Mouse (Mus musculus): ENCODE results near the gene Alkbh8. TPM values are rescaled to one million over a fixed set of nuclear protein-coding genes. Genes with fewer than 3 reads are reported as not detected.
"Not testable (repeated sequence)": the region's sequence is repeated elsewhere in the genome, so short reads cannot be mapped to it uniquely, and the experiment has no call there.

Gene Alkbh8
- polyA plus RNA-seq, 1 experiment from 2014 or later, result 8.4 TPM

GRCm38 (mm10) chr9:3330737-3331384, 4.1 kb upstream of the Alkbh8 start:
- Histone ChIP-seq H3K36me3 (ENCODE audit: insufficient read depth, low read length) (no peaks in the 10 kb centered on the region), H3K27ac (ENCODE audit: low read length) (no peak overlapping the region), H3K9me3 (ENCODE audit: low read length) (no peaks in the 10 kb centered on the region), H3K4me1 (ENCODE audit: insufficient read depth, low read depth, low read length) (no peaks in the 10 kb centered on the region), H3K4me3 (ENCODE audit: low read depth, low read length) (no peak overlapping the region), H3K4me2 (replicated peaks; ENCODE audit: low read depth, low read length) (no peak overlapping the region), H3K9ac (replicated peaks; ENCODE audit: low read depth) (no peak overlapping the region), H3K27me3 (replicated peaks; ENCODE audit: insufficient read depth, low read length) (no peaks in the 10 kb centered on the region)
- 76% methylated on average over 3 of the region's 3 CpGs for WGBS
- DNase-seq (ENCODE audit: low spot score), result no peak
- TF ChIP-seq EP300 (IDR thresholded peaks at IDR 0.05), result no peak
- no peak for TF ChIP-seq CTCF (IDR thresholded peaks at IDR 0.05)
- ATAC-seq, result no peak

- Histone ChIP-seq H3K9me3 (ENCODE audit: low read length) (no peaks in the 10 kb centered on the region), H3K27me3 (replicated peaks; ENCODE audit: insufficient read depth, low read length) (no peaks in the 10 kb centered on the region), H3K4me2 (replicated peaks; ENCODE audit: low read depth, low read length) (no peak overlapping the region), H3K36me3 (ENCODE audit: insufficient read depth, low read length) (no peaks in the 10 kb centered on the region), H3K4me3 (ENCODE audit: low read depth, low read length) (no peak overlapping the region), H3K4me1 (ENCODE audit: insufficient read depth, low read depth, low read length) (no peaks in the 10 kb centered on the region), H3K27ac (ENCODE audit: low read length) (no peak overlapping the region), H3K9ac (replicated peaks; ENCODE audit: low read depth) (no peak overlapping the region)
- ATAC-seq (no peak), DNase-seq (ENCODE audit: low spot score) (no peak)
- 91% methylated on average over 3 of the region's 3 CpGs for WGBS
- TF ChIP-seq EP300 (IDR thresholded peaks at IDR 0.05), result no peak
- no peak for TF ChIP-seq CTCF (IDR thresholded peaks at IDR 0.05)
These were observed 1.7 kb downstream of the Alkbh8 start for GRCm38 (mm10) chr9:3336661-3337060.

- Histone ChIP-seq H3K4me2 (replicated peaks; ENCODE audit: low read depth, low read length) (no peak overlapping the region), H3K9ac (replicated peaks; ENCODE audit: low read depth) (no peak overlapping the region), H3K27ac (ENCODE audit: low read length) (no peak overlapping the region), H3K9me3 (ENCODE audit: low read length) (no peaks in the 10 kb centered on the region), H3K36me3 (ENCODE audit: insufficient read depth, low read length) (peaks cover 9% of the 10 kb centered on the region), H3K4me1 (ENCODE audit: insufficient read depth, low read depth, low read length) (no peaks in the 10 kb centered on the region), H3K4me3 (ENCODE audit: low read depth, low read length) (no peak overlapping the region), H3K27me3 (replicated peaks; ENCODE audit: insufficient read depth, low read length) (no peaks in the 10 kb centered on the region)
- TF ChIP-seq EP300 (IDR thresholded peaks at IDR 0.05), result no peak
- no peak for TF ChIP-seq CTCF (IDR thresholded peaks at IDR 0.05)
- DNase-seq (ENCODE audit: low spot score), result no peak
- ATAC-seq, result no peak
These were observed 10.2 kb downstream of the Alkbh8 start for GRCm38 (mm10) chr9:3345136-3345535.

- Histone ChIP-seq H3K4me1 (ENCODE audit: insufficient read depth, low read depth, low read length) (no peaks in the 10 kb centered on the region), H3K4me2 (replicated peaks; ENCODE audit: low read depth, low read length) (no peak overlapping the region), H3K9me3 (ENCODE audit: low read length) (no peaks in the 10 kb centered on the region), H3K27me3 (replicated peaks; ENCODE audit: insufficient read depth, low read length) (no peaks in the 10 kb centered on the region), H3K4me3 (ENCODE audit: low read depth, low read length) (no peak overlapping the region), H3K36me3 (ENCODE audit: insufficient read depth, low read length) (peaks cover 13% of the 10 kb centered on the region), H3K27ac (ENCODE audit: low read length) (no peak overlapping the region), H3K9ac (replicated peaks; ENCODE audit: low read depth) (no peak overlapping the region)
- DNase-seq (ENCODE audit: low spot score) (no peak), ATAC-seq (no peak)
- WGBS, result 54% methylated on average over 1 of the region's 1 CpGs
- no peak for TF ChIP-seq EP300 (IDR thresholded peaks at IDR 0.05)
- no peak for TF ChIP-seq CTCF (IDR thresholded peaks at IDR 0.05)
These were observed 11.0 kb downstream of the Alkbh8 start for GRCm38 (mm10) chr9:3345967-3346366.

GRCm38 (mm10) chr9:3350056-3350455, 15.1 kb downstream of the Alkbh8 start:
- Histone ChIP-seq H3K4me3 (ENCODE audit: low read depth, low read length) (no peak overlapping the region), H3K9me3 (ENCODE audit: low read length) (no peaks in the 10 kb centered on the region), H3K27me3 (replicated peaks; ENCODE audit: insufficient read depth, low read length) (no peaks in the 10 kb centered on the region), H3K9ac (replicated peaks; ENCODE audit: low read depth) (no peak overlapping the region), H3K27ac (ENCODE audit: low read length) (no peak overlapping the region), H3K4me1 (ENCODE audit: insufficient read depth, low read depth, low read length) (no peaks in the 10 kb centered on the region), H3K36me3 (ENCODE audit: insufficient read depth, low read length) (peaks cover 14% of the 10 kb centered on the region), H3K4me2 (replicated peaks; ENCODE audit: low read depth, low read length) (no peak overlapping the region)
- TF ChIP-seq CTCF (IDR thresholded peaks at IDR 0.05) (peak; percentile 38), EP300 (IDR thresholded peaks at IDR 0.05) (no peak)
- whole genome bisulfite sequencing, result 74% methylated on average over 1 of the region's 1 CpGs
- no peak for ATAC-seq
- DNase-seq (ENCODE audit: low spot score), result no peak

- H3K27ac ChIP-seq (ENCODE audit: low read length), result not testable (repeated sequence)
These were observed 41.4 kb downstream of the Alkbh8 start for GRCm38 (mm10) chr9:3376323-3376722.

More at GRCm38 (mm10) chr9:3376323-3376722, 41.4 kb downstream of the Alkbh8 start:
- not testable (repeated sequence) for H3K4me3 ChIP-seq (ENCODE audit: low read depth, low read length); H3K9me3 ChIP-seq (ENCODE audit: low read length); H3K4me2 ChIP-seq (replicated peaks; ENCODE audit: low read depth, low read length); H3K4me1 ChIP-seq (ENCODE audit: insufficient read depth, low read depth, low read length); H3K9ac ChIP-seq (replicated peaks; ENCODE audit: low read depth); H3K27me3 ChIP-seq (replicated peaks; ENCODE audit: insufficient read depth, low read length); ATAC-seq; DNase-seq (ENCODE audit: low spot score); H3K36me3 ChIP-seq (ENCODE audit: insufficient read depth, low read length)
- 65% methylated on average over 1 of the region's 1 CpGs for WGBS

Data from lung, postnatal 0 days (tissue).